In the genomic region with DNA sequence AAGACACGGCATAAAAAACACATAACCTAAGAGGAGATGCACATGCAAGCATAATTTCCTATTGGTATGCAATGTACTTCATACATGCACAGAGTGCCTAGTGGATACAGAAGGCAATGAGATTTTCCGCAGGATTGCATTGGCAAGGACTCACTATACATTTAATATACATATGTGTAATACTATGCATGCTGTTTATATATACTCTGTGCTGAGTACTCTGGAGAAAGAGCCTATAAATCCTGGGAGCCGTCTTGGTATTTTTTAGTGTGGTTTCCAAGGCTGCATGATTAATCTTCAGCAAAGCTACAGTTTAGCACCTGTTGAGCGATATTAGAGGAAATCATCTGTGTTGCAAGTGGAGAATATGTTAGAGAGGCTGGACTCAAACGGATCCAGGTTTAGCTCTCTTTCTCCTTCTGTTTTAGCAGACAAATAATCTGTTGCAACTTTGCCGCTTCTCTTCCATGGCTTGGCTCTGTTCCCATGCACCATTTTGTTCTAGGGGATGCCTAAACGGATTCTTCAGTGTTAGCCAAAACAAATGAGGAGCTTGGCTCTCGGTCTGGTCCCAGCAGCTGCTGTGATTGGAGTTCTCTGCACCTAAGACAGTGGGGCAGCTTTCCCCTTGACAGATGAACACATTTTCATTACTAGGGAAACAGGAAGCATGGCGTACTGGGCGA, we compare ENCODE assay signal across 8 mouse cellular contexts.
DNase-seq lines count a peak whose midpoint lies in the region; ATAC-seq and TF ChIP-seq lines count a peak whose summit lies in the region.
"Had no signal": no experiment of that assay in that cellular context is flagged by ENCODE, and none has a peak within 500 bp of the region (broad histone marks: within the 10 kb centered on the region; RNA-seq: fewer than 3 reads in every experiment).

No protein-coding gene starts in this region.

- WGBS in heart, postnatal 0 days = 69% methylated on average over 10 of the region's 10 CpGs

- no peak for TF ChIP-seq CTCF in heart, postnatal 0 days (IDR thresholded peaks at IDR 0.05; ENCODE audit: low read depth)

- no peaks in the 10 kb centered on the region for H3K4me1 ChIP-seq in heart, postnatal 0 days (ENCODE audit: control insufficient read depth, insufficient read depth)
- H3K4me1 ChIP-seq: heart, embryonic 13.5 days had no signal

- ATAC-seq in heart, postnatal 0 days (ENCODE audit: insufficient read depth, low read depth) = no peak
- no peak for ATAC-seq in granulocyte monocyte progenitor cell, adult 5-6 weeks (replicated peaks; ENCODE audit: poor library complexity, severe bottlenecking)

- no peak overlapping the region for H3K27ac ChIP-seq in heart, postnatal 0 days (ENCODE audit: low read depth)
- H3K27ac ChIP-seq: heart, embryonic 13.5 days had no signal

- no peaks in the 10 kb centered on the region for H3K9me3 ChIP-seq in heart, postnatal 0 days (replicated peaks; ENCODE audit: control insufficient read depth, low read length)
- H3K9me3 ChIP-seq: heart, embryonic 13.5 days had no signal

- peak; percentile 22 for DNase-seq in Muller cell, postnatal 12 days (ENCODE audit: inconsistent ontology term)
- DNase-seq in NIH3T3 (ENCODE audit: low read depth) = peak; percentile 52
- DNase-seq in heart, postnatal 0 days (ENCODE audit: low spot score) = peak; percentile 17
- DNase-seq in layer of hippocampus, postnatal 36 days = peak; percentile 72 to 76
- DNase-seq in right cerebral cortex, postnatal 10 days (ENCODE audit: low spot score in 2 of 2) = peak; percentile 84 to 90
- DNase-seq in thymus, postnatal 0 days (ENCODE audit: low spot score) = no peak

- no peak for TF ChIP-seq EP300 in heart, postnatal 0 days (IDR thresholded peaks at IDR 0.05; ENCODE audit: low read depth)

- no peak overlapping the region for H3K4me2 ChIP-seq in heart, postnatal 0 days (ENCODE audit: low read depth, low read length)
- H3K4me2 ChIP-seq: heart, embryonic 13.5 days had no signal

- H3K4me3 ChIP-seq in heart, postnatal 0 days (ENCODE audit: low read depth, low read length) = no peak overlapping the region
- H3K4me3 ChIP-seq: heart, embryonic 13.5 days had no signal

- no peak overlapping the region for H3K9ac ChIP-seq in heart, postnatal 0 days (replicated peaks; ENCODE audit: low read depth, low read length)
- H3K9ac ChIP-seq: heart, embryonic 13.5 days had no signal

- no peaks in the 10 kb centered on the region for H3K36me3 ChIP-seq in heart, postnatal 0 days (replicated peaks; ENCODE audit: control insufficient read depth, insufficient read depth, low read length)
- H3K36me3 ChIP-seq: heart, embryonic 13.5 days had no signal

- H3K27me3 ChIP-seq in heart, postnatal 0 days (ENCODE audit: control insufficient read depth, insufficient read depth, low read length) = no peaks in the 10 kb centered on the region
- H3K27me3 ChIP-seq: heart, embryonic 13.5 days had no signal
